Mouse (Mus musculus) liver, postnatal 0 days (tissue): Measurements from ENCODE around the gene Mdm2. TPM values are rescaled to one million over a fixed set of nuclear protein-coding genes. Genes with fewer than 3 reads are reported as not detected.

Experiments used
- ATAC-seq: fragments of 200-750 bp; cut with Nextera tagmentation; 2 replicates; pipeline ENCODE4 v1.8.0; 2017; ENCODE audit warnings: mild to moderate bottlenecking, moderate library complexity
- DNase-seq: peaks from one replicate; pipeline ENCODE4 v3.0.0-alpha.2; 2016
- H3K27ac ChIP-seq: fragments of 300-500 bp; sonication (generic); 2 replicates; pipeline ENCODE4 v1.5.1; 2014; ENCODE audit warnings: antibody characterized with exemption, moderate library complexity, mild to moderate bottlenecking, low read depth
- H3K27me3 ChIP-seq: fragments of 300-500 bp; sonication (generic); 2 replicates; pipeline ENCODE4 v1.6.1; 2014; ENCODE audit warnings: low read length, control low read depth, mixed read lengths; ENCODE audit not compliant: insufficient read depth
- H3K36me3 ChIP-seq: fragments of 300-500 bp; sonication (generic); replicated peaks from 2 replicates; pipeline ENCODE4 v1.6.1; 2014; ENCODE audit warnings: mild to moderate bottlenecking, control low read depth, low read length, moderate library complexity, mixed read lengths; ENCODE audit not compliant: insufficient read depth
- H3K4me1 ChIP-seq: fragments of 300-500 bp; sonication (generic); 2 replicates; pipeline ENCODE4 v1.6.1; 2014; ENCODE audit warnings: antibody characterized with exemption, mild to moderate bottlenecking, control low read depth; ENCODE audit not compliant: insufficient read depth
- H3K4me2 ChIP-seq: fragments of 300-500 bp; sonication (generic); 2 replicates; pipeline ENCODE4 v1.6.1; 2014; ENCODE audit warnings: low read depth, mild to moderate bottlenecking, low read length, moderate library complexity, mixed read lengths
- H3K4me3 ChIP-seq: fragments of 300-500 bp; sonication (generic); 2 replicates; pipeline ENCODE4 v1.5.1; 2014; ENCODE audit warnings: low read depth, low read length
- H3K9ac ChIP-seq: fragments of 300-500 bp; sonication (generic); replicated peaks from 2 replicates; pipeline ENCODE4 v1.6.1; 2014; ENCODE audit warnings: mild to moderate bottlenecking, moderate library complexity
- H3K9me3 ChIP-seq: fragments of 300-500 bp; sonication (generic); 2 replicates; pipeline ENCODE4 v1.6.1; 2016; ENCODE audit warnings: mild to moderate bottlenecking, control low read depth, low read length, mixed read lengths
- CTCF ChIP-seq: sonication (generic); IDR thresholded peaks from 2 replicates; pipeline ENCODE4 v1.5.1; 2016; ENCODE audit warnings: antibody characterized with exemption, low read depth
- EP300 ChIP-seq: IDR thresholded peaks from 2 replicates; pipeline ENCODE4 v1.6.1; 2016; ENCODE audit warnings: antibody characterized with exemption, low read depth, mild to moderate bottlenecking
- WGBS: fragments of 180-500 bp; shearing (Covaris S2); extraction: QIAGEN DNeasy Blood & Tissue Kit; methylation state at CpG from one replicate; pipeline ENCODE4 v1.1.7; 2014; ENCODE audit not compliant: insufficient replicate concordance; 5-methylcytosine and 5-hydroxymethylcytosine counted together
- polyA plus RNA-seq: library from polyadenylated mRNA; unstranded; fragments of >200 nt; fragmentation: Nextera tagmentation; extraction: Ambion mirVana; gene quantifications from 2 replicates; pipeline ENCODE4 v1.2.1, GENCODE M21; 2015

Mdm2 gene
- polyA plus RNA-seq, 1 experiment from 2014 or later, result 11.3 TPM

- DNase-seq, result no peak
- WGBS, result 76% methylated on average over 4 of the region's 4 CpGs
These were observed 33.4 kb upstream of the Mdm2 start for GRCm38 (mm10) chr10:117743917-117744316.

GRCm38 (mm10) chr10:117743182-117743581 is 32.6 kb upstream of the Mdm2 start:
- Histone ChIP-seq H3K27ac (no peak overlapping the region), H3K4me2 (no peak overlapping the region), H3K9ac (no peak overlapping the region), H3K4me3 (no peak overlapping the region), H3K9me3 (no peaks in the 10 kb centered on the region), H3K4me1 (peaks cover 7% of the 10 kb centered on the region; the same call in 1 of the 2 replicates), H3K36me3 (peaks cover 10% of the 10 kb centered on the region), H3K27me3 (no peaks in the 10 kb centered on the region)
- WGBS, result 78% methylated on average over 2 of the region's 2 CpGs
- DNase-seq (no peak), ATAC-seq (no peak)
- TF ChIP-seq CTCF (no peak), EP300 (no peak)

More at GRCm38 (mm10) chr10:117743917-117744316, 33.4 kb upstream of the Mdm2 start:
- H3K4me2 ChIP-seq, result no peak overlapping the region
- H3K9me3 ChIP-seq, result no peaks in the 10 kb centered on the region
- H3K27me3 ChIP-seq, result no peaks in the 10 kb centered on the region
- H3K4me1 ChIP-seq, result peaks cover 7% of the 10 kb centered on the region; the same call in 1 of the 2 replicates
- no peak overlapping the region for H3K9ac ChIP-seq
- no peak overlapping the region for H3K27ac ChIP-seq
- no peak overlapping the region for H3K4me3 ChIP-seq
- peaks cover 6% of the 10 kb centered on the region; the same call in 1 of the 2 replicates for H3K36me3 ChIP-seq
- ATAC-seq, result no peak
- TF ChIP-seq CTCF (no peak), EP300 (no peak)

DNA sequence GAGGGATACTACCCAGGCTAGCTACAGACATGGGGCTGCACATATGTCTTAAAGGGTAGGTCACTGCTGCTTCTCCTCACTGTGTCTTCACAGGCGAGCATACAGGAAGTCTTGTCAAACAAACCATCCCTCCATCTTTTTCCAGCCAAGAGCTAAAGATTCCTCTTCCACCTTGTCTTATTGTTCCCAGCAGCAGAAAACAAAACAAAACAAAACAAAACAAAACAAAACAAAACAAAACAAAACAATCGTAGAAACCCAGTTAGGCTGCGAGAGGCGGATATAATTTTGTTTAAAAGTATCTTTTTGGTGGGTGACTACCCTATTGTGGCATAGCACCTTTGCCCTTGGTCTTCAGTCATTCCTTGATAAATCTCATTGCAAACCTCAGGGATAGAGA is 32.1 kb upstream of the Mdm2 start:
- H3K4me3 ChIP-seq, result no peak overlapping the region
- H3K4me1 ChIP-seq, result peaks cover 5% of the 10 kb centered on the region; the same call in 1 of the 2 replicates
- H3K4me2 ChIP-seq, result no peak overlapping the region
- H3K9ac ChIP-seq, result no peak overlapping the region
- WGBS, result 84% methylated on average over 4 of the region's 4 CpGs
- no peak for DNase-seq
- no peaks in the 10 kb centered on the region for H3K27me3 ChIP-seq
- no peak overlapping the region for H3K27ac ChIP-seq
- H3K36me3 ChIP-seq, result peaks cover 12% of the 10 kb centered on the region
- H3K9me3 ChIP-seq, result no peaks in the 10 kb centered on the region
- no peak for ATAC-seq
- TF ChIP-seq EP300, result no peak
- no peak for TF ChIP-seq CTCF

DNA sequence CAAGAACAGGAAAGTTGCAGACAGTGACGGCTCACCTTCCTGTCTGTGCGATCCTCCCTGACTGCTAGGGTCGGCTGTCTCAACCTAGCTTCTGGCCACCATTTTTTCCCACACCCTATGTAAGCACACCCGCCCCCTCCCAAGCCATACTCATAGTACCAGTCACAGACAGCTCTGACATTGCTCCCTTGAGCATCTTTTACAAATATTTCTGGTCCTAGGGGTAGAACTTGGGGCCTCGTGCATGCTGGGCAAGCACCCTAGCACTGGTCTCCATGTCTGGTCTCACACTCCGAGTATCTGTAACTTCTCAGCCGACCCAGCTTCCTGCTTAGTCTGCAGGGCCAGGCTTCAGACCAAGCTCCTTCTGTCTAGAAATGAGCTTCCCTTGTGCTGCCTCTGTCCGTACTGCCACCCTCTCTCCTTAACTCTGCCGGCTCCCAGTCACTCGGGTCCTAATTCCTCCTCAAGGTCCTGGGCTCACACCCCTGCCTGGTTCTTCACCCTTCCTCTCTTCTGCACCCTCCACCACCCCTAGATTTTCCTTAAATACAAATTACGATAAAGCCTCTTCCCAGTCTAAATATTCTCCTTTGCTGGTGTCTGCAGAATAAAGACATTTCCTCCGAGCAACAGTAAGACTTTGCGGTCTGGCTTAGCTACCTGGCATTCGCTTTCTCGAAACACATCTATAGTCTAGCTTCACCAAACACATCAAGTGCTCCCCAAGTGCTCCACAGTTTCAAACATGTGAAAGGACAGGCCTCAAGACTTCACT is 31.3 kb upstream of the Mdm2 start:
- Histone ChIP-seq H3K9me3 (no peaks in the 10 kb centered on the region), H3K4me3 (no peak overlapping the region), H3K4me1 (peaks cover 5% of the 10 kb centered on the region; the same call in 1 of the 2 replicates), H3K4me2 (no peak overlapping the region), H3K27ac (no peak overlapping the region), H3K36me3 (peaks cover 12% of the 10 kb centered on the region), H3K9ac (no peak overlapping the region), H3K27me3 (no peaks in the 10 kb centered on the region)
- TF ChIP-seq CTCF (no peak), EP300 (no peak)
- no peak for ATAC-seq
- 80% methylated on average over 15 of the region's 15 CpGs for WGBS
- DNase-seq, result no peak

DNA sequence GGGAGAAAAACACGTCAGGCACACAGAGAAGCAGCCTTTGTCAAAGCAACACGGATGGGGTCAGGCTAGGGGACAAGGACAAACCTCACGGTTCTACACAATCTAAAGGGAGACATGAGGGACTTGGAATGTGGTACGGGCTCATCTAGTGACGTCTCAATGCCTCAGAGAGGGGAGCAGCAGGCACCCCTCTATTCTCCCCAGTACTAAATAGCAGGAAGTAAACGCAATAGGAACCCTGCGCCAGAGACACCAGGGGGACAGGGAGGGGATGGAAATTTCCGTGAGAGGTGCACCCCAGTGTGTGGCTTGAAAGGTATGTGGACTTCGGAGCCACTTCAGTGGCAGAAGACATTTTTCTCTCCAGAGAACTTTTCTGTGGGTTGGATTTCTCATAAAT is 30.4 kb upstream of the Mdm2 start:
- Histone ChIP-seq H3K27ac (no peak overlapping the region), H3K36me3 (peaks cover 12% of the 10 kb centered on the region), H3K9me3 (no peaks in the 10 kb centered on the region), H3K9ac (no peak overlapping the region), H3K4me2 (no peak overlapping the region), H3K4me1 (peaks cover 7% of the 10 kb centered on the region; the same call in 1 of the 2 replicates), H3K27me3 (no peaks in the 10 kb centered on the region), H3K4me3 (no peak overlapping the region)
- TF ChIP-seq CTCF, result no peak
- TF ChIP-seq EP300, result no peak
- no peak for ATAC-seq
- no peak for DNase-seq
- WGBS, result 81% methylated on average over 9 of the region's 9 CpGs

DNA sequence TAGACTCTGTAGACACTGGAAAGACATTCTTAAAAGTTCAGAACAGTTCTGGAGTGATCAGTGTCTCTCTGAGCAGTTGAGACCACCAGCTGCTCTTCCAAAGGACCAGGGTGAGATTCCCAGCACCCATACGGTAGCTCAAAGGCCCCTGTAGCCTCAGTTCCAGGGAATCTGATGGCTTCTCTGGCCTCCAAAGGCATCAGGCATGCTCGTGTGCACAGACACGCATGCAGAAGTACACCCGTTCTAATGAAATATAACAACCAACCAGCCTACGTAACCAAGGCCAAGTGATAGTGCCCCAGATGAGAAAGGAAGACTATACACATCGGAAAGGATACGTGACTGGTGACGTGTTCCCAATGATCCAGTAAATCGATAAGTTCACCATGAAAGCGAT is 29.6 kb upstream of the Mdm2 start:
- H3K9ac ChIP-seq, result no peak overlapping the region
- H3K27ac ChIP-seq, result no peak overlapping the region
- 91% methylated on average over 10 of the region's 10 CpGs for WGBS
- H3K4me3 ChIP-seq, result no peak overlapping the region
- no peak for TF ChIP-seq CTCF
- TF ChIP-seq EP300, result no peak
- peaks cover 3% of the 10 kb centered on the region; the same call in 1 of the 2 replicates for H3K4me1 ChIP-seq
- no peak for ATAC-seq
- DNase-seq, result no peak
- H3K36me3 ChIP-seq, result peaks cover 12% of the 10 kb centered on the region
- no peaks in the 10 kb centered on the region for H3K27me3 ChIP-seq
- H3K4me2 ChIP-seq, result no peak overlapping the region
- no peaks in the 10 kb centered on the region for H3K9me3 ChIP-seq
